Mouse (Mus musculus): ENCODE results near the gene Nat9.
A peak's percentile ranks its signal among the peaks of the same experiment; 100 is the strongest.

Gene Nat9

DNA sequence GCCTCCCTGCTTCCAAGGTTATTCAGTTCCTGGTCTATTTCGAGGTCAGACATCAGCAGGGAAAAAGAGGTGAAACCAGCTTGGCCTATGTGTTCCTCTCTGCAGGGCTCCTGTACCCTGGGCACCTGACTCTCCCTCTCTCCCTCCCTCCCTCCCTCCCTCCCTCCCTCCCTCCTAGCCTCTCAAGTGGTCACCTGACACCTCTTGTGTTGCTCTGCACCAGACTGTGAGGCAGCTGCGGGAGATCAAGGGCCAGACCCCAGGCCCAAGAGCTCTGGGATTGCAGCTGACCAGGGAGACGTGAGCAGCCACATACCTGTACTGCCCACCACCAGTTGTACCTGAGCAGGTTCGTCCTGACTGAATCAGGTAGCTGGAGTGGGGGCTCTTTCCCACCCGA, 27.5 kb upstream of the Nat9 start:
- DNase-seq (ENCODE audit: low spot score), result no peak

DNA sequence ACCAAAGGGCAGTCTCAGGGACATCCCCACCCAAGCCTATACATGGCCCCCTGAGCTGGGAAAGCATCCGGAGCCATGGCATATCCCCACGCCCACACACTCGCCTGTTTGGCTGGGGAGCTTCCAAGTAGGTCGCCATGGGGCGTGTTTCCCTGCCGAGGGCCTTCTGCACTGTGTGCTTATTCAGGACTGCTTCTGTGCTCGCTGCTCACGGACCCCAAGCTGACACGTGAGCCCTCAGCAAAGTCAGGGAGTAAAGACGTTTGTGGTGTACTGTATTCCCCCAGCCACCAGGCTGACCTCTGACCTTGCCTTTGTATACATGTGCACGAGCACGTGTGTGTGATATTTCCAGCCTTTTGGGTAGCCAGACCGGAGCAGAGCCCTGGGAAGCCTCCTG, 24.5 kb upstream of the Nat9 start:
- DNase-seq (ENCODE audit: low spot score), result no peak

DNA sequence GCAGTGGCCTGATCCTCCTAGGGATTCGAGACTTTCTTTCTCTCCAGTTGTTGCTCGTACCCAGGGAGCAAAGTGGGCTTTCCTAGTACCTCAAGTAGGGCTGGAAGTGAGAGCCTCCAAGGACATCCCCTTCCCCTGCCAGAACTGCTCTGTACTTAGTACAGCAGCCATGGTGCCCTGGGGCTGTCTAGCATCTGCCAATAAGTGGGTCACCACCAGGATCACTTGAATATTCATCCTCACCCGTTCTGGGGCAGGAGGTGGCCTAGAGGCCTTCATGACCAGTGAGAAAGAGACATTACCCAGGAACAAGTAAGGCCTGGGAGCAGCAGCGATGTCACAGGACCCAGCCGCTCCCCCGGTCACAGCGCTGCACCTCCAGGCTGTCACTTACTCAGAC, 22.3 kb upstream of the Nat9 start:
- DNase-seq (ENCODE audit: low spot score), result no peak

DNA sequence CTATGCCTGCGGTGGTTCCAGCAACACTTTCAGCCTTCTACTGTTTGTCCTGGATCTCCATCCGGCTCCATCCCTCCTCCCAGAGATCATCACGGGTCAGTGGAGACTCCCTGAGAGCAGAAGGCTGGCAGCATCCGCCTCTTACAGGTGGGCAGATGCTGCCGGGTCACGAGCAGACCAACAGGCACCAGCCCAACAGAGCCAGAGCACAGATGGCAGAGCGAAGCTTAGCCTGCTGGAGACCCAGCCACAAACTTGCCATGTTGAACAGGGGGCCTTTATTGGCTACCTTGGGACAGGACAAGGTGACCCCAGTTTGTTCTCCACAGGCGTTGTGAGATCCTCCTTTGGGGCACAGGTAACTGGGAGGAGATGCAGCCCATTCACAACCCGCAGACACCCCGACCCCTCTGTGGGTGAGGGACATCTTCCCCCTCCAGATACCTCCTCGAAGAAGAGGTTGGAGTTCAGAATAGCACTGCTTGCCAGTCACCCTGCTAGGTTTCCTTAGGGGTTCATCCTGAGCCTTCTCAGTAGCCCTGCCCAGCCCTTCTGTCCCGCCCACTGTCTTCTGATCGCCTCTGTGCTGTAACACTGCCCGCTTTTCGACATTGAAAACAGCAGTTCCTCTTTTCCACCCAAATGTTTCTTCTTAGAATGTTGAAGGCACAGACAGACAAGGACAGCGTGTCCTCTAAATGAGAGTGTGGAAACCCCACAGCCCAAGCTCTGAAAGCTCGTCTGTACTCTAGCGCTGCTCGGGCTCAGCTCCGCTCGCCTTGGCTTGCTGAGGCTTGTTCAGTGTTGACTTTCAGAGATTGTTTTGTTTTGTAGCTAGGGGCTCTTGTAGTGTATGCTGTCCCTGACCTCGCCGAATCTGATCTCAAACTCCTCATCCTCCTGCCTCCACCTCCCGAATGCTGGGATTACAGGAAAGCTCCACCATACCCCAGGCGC, 21.4 kb upstream of the Nat9 start:
- DNase-seq (ENCODE audit: low spot score), result no peak

DNA sequence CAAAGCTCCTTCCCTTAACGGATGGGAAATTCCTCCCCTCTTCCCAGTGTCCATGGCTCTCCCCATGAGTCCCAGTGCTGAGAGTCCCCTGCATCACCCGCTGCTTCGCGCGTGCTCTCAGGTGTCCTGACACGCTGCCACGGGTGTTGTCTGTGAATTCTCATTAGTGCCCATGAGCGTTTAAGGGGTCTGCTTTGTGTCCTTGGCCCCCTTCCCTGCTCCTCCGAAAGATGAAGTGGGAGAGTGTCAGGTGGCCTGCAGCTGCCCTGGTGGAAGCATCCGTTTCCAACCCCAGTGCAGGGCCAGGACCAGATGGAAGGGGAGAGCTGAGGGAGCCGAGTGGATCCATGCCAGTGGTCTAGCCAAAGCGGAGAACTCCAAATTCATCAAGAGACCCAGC, 20.5 kb upstream of the Nat9 start:
- no peak for DNase-seq (ENCODE audit: low spot score)

DNA sequence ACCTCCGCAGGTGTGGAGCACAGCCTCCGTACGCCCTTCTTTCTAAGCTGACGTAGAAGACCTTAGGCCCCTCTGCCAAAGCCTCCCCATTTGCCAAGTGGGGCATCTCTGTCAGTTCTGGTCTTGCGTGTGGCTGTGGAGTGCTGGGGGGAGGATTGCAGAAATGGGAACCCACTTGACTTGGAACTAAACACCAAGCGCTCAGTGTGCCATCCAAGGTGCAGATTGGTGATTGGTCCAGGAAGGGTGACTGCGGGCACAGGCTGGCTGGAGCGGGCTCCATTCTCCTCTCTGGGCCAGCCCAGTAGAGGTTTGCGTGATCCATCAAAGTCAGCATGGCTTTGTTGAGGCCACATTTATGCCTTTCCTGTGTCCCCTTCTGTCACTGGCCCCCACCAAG, 15.1 kb upstream of the Nat9 start:
- no peak for DNase-seq (ENCODE audit: low spot score)

DNA sequence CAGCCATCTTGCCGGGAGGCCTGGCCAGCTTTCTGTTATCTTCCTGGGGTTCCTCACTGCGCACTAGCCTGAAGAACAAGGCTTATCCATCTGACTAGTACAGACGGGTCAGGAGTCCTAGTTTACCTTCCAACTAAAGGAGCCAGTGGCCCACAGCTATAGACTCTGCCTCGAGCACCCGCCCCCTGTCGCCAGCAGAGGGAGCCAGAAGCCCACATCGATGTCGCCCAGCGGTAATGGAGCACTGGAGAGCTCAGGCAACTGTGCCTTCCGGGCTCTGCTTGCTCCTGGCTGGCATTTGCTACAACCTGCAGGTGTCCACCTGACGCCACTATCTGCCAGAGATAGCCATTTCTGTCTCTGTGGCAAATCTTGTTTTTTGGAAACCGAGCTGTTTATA, 14.7 kb upstream of the Nat9 start:
- DNase-seq (ENCODE audit: low spot score), result peak; percentile 80

DNA sequence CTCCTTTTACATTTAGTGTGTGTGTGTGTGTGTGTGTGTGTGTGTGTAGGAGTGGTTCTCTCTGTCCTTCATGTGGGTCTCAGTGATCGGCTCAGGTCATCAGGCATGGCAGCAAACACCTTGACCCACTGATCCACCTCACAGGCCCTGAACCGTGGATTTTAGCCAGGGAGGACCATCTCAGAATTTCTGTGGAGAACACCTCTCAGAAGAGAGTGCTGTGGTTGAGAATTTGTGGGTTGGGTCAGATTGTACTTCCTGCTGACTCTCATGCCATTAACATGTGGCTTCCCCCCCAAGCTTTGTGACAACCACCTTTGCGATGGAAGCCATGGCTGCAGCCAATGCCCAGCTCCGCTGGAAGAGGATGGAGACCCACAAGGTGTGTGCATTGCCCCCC, 12.9 kb upstream of the Nat9 start:
- no peak for DNase-seq (ENCODE audit: low spot score)

DNA sequence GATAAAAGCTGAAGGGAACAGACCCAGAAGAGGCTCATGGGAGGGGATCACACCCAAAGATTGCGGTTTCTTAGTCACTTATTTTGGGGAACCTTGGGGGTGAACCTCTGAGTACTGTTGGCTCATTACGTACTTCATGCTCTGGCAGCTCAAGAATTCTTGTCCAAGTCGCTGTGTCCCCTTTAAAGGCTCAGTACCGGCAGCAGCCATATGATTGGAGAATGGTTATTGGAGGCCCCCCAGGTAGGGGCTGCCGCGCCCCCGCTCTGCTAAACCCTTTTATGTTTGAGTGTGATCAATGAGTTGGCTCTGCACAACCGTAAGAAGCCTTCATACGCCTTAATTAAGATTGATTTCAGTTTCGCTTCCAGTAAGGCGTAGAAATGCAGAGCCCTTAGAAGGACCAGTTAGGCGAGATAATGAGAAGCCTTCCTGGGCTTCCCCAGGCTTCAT, 11.3 kb upstream of the Nat9 start:
- peak; percentile 54 for DNase-seq (ENCODE audit: low spot score)

DNA sequence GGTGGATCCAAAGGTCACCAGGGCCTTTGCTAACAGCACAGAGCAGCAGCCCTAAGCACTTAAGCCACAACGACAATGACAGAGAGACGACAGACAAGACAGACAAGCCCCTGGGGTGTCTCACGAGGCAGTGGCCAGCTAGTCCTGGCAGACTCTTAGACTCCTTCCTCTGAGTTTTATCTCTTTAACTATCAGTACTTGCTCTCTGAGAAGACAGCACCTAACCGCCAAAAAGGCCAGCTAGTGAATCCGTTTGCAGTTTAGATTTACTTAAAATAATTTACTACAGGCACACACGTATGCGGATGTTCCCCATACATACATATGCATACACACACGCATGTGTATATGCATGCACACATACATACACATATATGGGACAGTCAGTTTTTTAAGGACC, 9.9 kb upstream of the Nat9 start:
- no peak for DNase-seq (ENCODE audit: low spot score)

DNA sequence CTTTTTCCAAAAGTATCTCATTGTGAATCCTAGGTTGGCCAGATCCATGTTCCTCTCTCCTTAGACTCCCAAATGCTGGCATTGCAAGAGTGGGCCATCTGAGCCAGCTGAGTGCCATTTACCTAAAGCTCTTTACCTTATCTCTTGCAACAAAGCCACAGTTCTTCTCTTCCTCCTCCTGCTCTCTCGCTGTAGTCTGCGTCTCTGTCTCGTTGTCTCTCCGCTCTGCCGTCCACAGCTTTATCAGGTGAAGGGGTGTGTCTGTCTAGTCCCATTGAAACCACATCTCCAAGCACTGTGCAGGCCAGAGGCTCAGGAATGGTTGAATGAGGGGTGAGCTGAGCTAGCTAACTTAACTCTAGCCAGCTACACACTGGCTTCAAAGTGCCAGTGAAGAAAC, 8.3 kb upstream of the Nat9 start:
- DNase-seq (ENCODE audit: low spot score), result no peak

DNA sequence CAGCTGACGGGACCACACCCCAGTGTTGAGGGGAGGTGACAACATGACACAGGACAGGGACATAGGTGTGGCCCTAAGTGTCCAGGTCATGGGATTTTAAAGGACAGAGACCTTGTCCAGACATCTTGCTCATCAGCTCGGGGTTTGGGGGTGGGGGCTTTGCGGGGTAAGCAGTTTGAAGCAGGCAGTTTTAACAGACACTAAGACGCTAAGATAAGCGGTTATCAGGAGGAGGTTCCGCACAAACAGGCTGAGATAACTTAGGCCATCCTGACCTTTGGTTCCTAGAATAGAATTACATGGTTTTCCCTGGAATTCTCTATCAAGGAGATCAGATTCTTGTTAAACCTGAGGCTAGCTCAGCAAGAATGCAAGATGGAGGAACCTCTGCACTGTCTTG, 7.0 kb upstream of the Nat9 start:
- no peak for DNase-seq (ENCODE audit: low spot score)

DNA sequence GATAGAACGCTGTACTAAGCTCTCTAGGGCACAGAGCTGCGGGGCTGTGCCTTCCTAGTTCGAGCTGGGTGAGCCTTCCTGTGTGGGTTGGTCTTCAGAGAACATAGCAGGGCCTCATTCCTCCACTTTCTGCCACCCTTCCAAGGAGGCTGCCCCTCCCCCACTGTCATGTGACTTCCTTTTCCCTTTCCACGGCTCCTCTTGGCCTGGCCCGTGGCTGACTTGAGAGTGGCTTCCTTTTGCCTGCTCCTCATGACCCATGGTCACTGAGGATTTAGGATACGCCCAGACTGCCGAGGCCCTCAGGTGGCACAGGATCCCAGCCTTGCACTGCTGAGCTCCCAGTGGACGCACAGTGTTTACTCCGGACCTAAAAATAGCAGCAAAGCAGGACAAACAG, 4.5 kb upstream of the Nat9 start:
- DNase-seq (ENCODE audit: low spot score), result no peak

DNA sequence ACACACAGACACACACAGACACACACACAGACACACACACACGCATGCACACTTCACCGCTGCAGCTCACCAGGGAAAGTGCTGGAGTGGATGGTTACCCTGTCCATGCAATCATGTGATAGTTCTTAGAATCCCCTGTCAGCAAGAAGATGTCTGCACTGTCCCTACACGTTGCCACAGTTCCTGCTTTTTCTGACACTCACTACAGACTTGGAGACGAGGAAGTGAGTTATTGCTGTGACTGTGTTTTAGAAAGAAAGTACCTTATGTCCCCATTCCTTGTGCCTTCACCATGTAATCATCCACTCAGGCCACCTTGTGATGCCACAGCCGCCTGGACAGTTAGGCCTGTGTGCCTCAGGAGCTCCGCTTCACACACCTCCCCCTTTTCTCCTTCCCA, 1.6 kb upstream of the Nat9 start:
- DNase-seq (ENCODE audit: low spot score), result no peak

DNA sequence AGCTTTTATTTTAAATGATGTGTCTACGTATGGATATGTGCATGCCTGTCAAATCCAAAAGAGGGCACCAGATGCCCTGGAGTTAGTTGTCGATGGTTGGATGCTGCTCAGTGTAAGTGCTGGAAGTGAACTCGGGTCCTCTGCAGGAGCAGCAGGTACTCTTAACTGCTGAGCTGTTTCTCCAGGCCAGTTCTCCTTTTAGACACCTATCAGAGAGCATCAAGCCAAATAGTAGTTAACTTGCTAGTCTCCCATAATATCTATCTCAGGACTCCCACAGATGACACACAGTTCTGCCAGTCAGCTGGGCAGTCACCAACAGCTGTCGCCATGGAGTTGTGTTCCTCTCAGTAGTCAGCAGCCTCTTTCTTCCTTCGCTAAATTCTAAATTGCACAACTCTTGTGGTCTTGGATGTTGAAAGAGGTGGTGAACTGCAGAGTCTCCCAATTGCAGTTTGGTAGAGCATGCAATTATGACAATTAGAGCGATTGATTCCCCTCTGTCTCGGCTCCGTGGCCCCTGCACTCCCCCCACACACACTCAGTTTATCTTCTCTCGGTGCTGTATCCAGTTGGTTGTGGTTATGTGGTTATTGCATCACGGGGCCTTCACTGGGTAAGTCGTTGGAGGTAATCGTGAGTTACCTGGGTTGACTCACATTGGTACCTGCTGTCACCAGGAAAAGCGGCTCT, 1.0 kb upstream of the Nat9 start:
- no peak for DNase-seq (ENCODE audit: low spot score)

DNA sequence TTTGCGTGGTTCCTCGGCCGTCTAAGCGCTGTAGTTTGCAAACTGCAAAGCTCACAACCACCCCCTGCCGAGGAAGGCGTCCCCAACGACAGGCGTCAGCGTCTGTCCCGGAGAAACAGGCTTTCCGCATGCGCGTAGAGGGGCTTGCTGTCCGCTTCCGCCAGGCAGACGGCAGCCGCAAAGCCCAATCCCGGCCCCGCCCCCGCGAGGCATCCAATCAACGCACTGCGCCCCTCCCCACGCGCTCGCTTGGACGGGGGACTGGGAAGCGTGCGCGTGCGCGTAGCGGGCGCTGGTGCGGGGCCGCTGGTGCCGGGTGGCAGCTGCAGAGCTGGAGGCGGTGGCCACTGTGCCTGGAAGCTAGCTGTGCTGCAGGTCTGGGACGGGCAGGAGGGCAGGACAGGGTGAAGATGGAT, 427 bp downstream of the Nat9 start, which contains the start of gene Tmem104:
TSS of gene Tmem104 (plus strand) at position 264 of the 416 bp plus-strand sequence.
- peak; percentile 99 for DNase-seq (ENCODE audit: low spot score)

DNA sequence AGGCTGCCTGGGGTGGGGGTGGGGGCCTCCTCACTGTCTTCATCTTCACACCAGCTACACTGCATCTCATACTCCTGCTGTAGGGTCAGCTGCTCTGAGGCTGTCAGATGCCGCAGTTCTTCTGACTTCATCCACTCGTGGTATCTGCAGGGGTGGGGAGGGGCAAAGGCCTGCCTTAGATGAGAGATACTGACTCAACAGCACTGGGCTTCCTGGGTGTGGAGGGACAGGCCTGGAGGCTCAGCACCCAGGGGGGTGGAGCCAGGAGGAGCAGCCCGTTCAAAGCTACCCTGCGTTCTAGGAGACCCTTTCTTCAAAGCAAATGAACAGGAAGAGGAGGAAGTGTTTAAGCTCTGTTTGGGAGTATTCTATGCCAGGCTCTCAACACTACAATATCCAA, 2.7 kb downstream of the Nat9 start:
- peak; percentile 64 for DNase-seq (ENCODE audit: low spot score)

DNA sequence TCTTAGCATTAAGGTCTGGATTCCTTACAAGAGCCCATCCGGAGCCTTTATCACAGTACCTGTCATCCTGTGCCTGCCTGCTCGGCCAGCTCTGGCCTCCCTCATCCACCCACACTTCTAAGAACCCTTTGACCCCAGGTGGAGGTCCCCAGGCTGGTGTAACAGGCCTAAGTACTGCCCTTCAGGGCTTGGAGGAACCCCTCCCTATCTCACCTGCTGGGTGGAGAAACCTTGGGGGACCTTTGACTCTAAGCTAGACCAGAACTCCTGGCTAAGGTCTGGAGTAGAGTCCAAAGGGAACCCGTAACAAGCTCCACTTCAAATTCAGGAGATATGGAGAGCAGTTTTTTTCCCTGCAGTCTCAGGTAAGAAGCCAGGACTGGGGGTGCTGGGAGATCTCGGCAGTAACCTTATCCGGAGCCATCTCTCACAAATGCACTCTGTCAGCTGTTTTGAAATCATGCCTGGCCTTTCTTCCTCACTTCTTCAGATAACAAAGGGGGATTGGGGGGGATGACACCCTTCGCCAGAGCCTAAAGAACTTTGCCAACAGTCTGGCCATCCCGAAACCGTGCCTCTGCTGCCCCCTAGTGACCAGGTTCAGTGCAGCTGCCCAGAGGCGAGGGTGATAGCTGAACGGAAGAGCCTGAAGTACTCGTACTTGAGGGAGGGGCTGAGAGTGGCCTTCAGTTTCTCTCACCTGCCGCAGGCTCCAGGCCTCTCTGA, 5.6 kb downstream of the Nat9 start:
- DNase-seq (ENCODE audit: low spot score), result peak; percentile 86

DNA sequence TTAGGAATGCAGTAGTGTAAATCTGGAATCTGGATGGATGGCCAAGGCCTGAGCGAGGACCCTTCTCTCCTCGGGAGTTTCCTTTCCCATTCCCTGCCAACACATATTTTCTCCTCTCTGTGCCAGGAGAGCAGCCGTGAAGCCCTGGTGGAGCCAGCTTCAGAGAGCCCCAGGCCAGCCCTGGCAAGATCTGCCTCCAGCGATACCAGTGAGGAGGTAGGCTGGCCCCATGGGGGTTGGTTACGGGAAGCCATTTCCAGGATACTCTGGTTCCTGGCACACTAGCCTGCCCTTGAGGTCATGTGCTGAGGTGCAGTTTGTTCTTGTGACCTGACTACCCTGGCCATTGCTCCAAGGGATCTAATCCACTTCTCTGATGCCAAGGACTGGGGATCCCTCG, 7.8 kb downstream of the Nat9 start:
- DNase-seq (ENCODE audit: low spot score), result no peak

DNA sequence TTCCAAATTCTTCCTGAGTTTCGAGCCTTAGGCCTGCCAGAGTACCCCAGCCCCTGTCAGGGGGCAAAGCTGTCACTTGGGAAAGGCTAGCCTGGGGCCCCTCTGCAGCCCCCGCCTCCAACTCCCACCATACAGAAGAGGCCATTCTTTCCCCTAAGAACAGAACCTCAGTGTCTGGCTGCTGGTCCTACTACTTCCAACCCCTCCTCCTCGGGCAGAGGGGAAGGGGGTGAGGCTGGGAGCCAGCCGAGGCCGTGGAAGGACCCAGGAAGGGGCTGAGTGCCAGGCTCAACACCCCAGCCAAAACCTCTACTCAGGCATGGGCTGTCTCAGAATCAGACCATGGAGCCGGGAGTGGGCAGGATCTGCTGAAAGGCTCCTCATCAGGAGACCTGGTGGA, 8.5 kb downstream of the Nat9 start:
- no peak for DNase-seq (ENCODE audit: low spot score)

DNA sequence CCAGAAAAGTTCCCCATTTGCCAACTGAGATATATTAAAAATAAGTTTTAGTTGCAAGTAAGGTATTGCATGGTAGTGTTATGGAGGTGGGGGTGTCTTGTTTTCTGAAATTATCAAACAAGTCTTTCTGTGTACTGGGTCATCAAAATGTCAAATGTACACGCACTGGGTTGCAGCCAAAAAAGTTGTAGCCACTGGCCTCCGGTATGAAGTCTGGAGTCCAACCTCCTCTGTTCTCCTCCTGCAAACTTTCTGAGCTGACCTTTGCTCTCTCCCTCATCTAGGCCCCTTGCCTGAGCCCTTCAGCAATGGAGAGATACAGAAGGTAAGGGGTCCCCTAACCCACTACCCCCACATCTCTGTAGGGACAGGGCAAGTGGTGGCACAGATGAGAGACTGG, 8.9 kb downstream of the Nat9 start:
- no peak for DNase-seq (ENCODE audit: low spot score)

DNA sequence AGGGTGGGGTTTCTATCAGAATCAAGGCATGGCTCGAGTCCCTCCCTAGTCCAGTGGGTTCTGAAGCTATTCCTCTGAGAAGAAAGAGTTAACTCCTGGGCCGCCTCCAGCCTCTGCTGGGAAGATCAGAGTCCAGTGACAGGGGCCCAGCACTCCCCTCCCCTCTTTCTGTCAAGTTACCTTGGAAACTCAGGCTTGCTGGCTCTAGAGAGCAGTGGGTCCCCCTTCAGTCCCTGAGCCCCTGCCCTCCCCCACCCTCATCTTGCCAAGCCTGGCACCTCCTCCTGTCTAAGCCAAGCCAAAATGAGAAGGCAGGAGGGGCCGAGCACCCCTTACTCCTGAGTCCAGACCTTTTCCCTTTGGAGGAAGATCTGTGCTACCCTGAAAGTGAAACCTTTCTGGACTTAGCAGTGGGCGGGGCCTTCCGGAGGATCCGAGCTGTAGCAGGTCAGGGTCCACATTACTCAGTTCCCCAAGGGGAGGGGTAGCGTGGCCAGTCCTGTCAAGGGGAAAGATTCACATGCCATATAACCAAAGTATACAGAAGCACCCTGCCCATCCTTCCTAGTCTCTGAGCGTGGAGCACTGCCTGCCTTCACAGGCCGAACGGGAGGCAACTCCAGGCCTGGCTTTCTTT, 10.0 kb downstream of the Nat9 start:
- no peak for DNase-seq (ENCODE audit: low spot score)
